Mouse (Mus musculus) layer of hippocampus, adult 18-20 months (tissue): ENCODE results near the gene Pacs1. TPM values are rescaled to one million over a fixed set of nuclear protein-coding genes. Genes with fewer than 3 reads are reported as not detected.
"Not testable (repeated sequence)": the region's sequence is repeated elsewhere in the genome, so short reads cannot be mapped to it uniquely, and the experiment has no call there.

ENCODE experiments used
- DNase-seq, 2 experiments: peaks; one replicate each; pipeline ENCODE4 v3.0.0; 2022; ENCODE audit warnings: low spot score in 2 of 2
- microRNA-seq, 2 experiments: library from miRNA; unstranded; fragments of <30 nt; microRNA quantifications; one replicate each; pipeline ENCODE4 v1.2.0; 2021
- total RNA-seq, 2 experiments: library from RNA; stranded (reverse); gene quantifications; 2 replicates each; pipeline ENCODE4 v1.2.3; 2021

The Pacs1 gene
- total RNA-seq, 2 experiments from 2014 or later = 52.1 to 52.5 TPM

GRCm38 (mm10) chr19:5098363-5099143 lies 174.4 kb downstream of the Pacs1 start, which contains the start of gene Cnih2:
Gene Cnih2 (minus strand): TSS chr19:5098521.
- peak; percentile 74 to 82 for DNase-seq

- no peak for DNase-seq
These were observed 175.2 kb downstream of the Pacs1 start for GRCm38 (mm10) chr19:5097521-5098362.

- peak; percentile 71 to 89 for DNase-seq
These were observed 176.9 kb downstream of the Pacs1 start for GRCm38 (mm10) chr19:5095887-5096474.

DNA sequence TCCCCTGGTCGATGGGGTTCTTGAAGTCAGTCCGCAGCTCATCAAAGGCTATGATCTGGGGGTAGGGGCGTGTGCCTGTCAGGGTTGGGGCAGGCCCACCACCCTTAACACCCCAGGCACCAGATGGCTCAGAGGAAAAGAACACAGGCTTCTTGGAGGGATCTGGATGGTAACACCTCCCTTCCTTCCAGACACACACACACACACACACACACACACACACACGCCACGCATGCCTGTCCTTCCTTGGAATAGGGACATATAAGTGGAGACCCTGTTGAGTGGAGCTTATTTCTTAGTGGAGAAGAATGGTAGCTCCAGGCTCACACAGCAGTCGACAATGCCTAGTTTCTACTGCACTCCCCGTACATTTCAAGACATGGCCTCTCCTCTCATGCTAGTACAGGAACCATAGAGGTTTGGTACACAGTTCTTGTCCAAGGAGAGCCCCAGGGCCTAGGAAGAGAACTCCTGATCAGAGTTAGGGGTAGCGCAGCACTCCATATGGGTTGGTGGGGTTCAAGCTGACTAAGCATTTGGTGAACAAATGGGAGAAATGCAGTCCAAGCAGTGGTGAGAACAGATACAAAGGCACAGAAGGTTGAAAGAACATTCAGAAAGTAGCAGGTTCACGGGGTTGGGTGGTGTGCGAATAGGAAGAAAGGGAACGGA lies 178.0 kb downstream of the Pacs1 start:
- DNase-seq = peak in 1 of 2 experiments; percentile 60

DNA sequence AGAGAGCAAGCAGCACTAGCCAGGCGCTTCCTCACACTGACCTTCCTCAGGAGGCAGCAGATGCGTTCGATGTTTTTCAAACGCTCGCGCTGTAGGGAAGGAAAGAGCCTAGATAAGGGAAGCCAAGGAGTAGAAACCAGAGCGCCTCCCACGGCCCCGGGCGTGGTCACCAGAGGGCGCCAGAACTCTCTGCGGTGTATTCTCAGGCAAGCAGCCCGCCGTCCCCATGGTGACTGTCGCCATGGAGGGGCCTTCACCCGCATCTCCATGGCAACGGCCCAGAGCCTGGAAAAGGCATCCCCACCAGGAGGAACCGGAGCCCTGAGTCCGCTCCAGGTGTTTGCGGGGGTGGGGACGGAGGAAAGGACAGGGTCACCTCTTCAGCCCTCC lies 178.7 kb downstream of the Pacs1 start:
- peak; percentile 95 to 99 for DNase-seq

DNA sequence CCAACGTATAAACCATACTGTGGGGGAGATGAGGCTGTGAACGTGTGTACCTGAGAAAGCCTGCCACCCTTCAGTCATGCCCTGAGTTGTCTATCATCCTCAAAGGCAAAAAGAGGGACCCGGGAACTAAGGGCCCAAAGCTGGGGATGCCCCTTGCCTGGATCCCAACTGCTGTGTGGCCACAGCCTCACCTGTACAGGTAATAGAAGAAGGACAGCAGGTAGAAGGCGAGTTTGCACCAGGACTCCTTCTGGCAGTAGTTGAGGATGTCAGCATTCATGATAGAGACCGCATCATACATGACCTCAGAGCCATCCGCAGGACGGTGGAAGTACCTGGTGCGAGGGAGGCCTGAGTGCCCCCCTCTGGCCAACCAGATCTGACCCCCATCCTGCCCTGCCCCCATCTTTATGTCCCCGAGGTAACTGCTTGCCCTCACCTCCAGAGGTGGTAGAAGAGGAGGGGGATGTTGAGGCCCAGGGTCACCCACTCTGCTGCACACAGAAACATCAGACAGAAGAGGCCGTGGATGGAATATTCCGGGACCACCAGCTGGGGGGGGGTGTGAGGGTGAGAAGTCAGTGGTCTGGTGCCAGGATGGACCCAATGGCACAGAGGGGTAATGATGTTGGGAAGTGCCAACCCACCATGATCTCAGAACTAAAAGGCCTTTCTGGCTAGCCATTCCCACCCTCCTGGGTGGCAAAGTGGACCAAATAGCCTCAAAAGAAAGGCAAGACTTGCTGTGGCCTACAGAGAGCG lies 179.3 kb downstream of the Pacs1 start:
- DNase-seq = no peak

- no peak for DNase-seq
These were observed 180.8 kb downstream of the Pacs1 start for GRCm38 (mm10) chr19:5092083-5092482.

GRCm38 (mm10) chr19:5089324-5089723 lies 183.6 kb downstream of the Pacs1 start:
- DNase-seq = no peak

DNA sequence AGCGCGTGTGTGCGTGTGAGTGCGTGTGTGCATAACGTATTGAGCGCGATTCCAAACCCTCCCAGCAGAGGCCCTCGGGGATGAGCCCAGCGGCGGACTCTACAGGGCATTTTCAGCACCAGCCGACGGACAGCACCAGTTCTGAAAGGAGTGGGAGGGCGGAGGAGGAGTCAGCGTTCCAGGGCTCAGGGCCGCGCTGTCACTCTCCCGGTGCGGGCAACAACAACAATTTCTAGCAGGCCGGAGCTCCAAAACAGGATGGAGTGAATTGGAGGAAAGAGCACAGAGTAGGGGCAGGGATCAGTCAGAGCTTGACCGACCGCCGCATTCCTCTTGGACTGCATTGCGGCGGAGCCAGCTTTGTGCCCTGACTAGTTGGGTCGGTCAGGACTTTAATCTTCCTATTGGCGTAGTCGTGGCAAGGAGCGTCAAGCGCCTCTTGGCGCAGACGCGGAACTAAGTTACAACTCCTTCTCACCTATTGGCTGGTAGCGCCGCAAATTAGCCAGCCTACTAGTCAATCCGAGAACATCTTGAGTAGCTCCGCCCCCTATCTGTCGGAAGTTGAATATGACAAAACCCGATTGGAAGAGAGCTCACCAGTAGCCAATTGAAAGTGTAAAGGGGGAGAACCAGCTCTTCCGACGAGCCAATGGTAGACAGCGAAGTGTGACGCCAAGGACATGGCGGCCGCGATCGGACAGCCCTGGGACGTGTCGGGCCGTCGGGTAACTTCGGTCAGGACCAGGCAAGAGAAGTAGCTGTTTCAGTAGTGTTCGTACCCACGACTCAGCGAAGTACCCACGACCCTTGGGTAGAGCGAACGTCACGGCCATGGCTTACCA lies 184.8 kb downstream of the Pacs1 start, which contains the start of gene Yif1a:
Gene Yif1a (plus strand): TSS at position 655 of the 845 bp plus-strand sequence.
- DNase-seq = peak; percentile 96 to 99

GRCm38 (mm10) chr19:5086533-5086932 lies 186.4 kb downstream of the Pacs1 start:
- DNase-seq = not testable (repeated sequence)

DNA sequence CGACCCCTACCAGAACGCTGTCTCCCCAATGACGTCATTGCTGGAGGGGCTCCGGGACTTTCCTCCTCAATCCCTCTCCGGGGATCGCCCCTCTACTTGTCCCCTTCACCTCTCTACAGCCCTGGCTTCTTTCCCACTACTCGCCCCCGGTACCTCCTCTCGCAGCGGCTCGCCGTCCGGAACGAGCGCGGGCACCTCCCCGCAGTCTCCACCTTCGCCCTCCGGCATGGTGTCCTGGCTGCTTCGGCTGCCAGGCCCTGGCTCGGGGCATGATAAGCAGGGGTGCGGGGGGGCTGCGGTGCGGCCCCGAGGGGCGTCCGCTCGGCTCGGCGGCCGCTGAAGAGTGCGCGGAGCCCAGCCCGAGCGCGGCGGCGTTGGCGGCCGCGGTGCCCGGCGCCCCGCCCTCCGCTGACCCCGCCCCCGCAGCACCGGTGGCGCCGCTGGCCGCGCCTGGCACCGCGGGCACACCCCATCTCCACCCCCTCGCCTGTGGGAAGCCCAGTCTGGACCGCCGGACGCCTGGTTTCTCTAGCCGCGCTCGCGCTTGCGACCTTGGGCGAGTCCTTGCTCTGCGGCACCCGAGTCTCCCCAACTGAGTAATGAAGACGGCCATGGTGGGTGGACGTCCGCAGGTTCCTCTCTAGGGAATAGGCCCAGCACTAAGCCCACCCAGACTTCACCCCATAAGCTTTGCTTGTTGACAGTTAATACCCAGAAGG lies 187.6 kb downstream of the Pacs1 start, which contains the start of gene Tmem151a:
Gene Tmem151a (minus strand): TSS at position 387 of the 719 bp plus-strand sequence.
- peak in 1 of 2 experiments; percentile 65 for DNase-seq

- no peak for DNase-seq
These were observed 188.1 kb downstream of the Pacs1 start for GRCm38 (mm10) chr19:5084834-5085144.

DNA sequence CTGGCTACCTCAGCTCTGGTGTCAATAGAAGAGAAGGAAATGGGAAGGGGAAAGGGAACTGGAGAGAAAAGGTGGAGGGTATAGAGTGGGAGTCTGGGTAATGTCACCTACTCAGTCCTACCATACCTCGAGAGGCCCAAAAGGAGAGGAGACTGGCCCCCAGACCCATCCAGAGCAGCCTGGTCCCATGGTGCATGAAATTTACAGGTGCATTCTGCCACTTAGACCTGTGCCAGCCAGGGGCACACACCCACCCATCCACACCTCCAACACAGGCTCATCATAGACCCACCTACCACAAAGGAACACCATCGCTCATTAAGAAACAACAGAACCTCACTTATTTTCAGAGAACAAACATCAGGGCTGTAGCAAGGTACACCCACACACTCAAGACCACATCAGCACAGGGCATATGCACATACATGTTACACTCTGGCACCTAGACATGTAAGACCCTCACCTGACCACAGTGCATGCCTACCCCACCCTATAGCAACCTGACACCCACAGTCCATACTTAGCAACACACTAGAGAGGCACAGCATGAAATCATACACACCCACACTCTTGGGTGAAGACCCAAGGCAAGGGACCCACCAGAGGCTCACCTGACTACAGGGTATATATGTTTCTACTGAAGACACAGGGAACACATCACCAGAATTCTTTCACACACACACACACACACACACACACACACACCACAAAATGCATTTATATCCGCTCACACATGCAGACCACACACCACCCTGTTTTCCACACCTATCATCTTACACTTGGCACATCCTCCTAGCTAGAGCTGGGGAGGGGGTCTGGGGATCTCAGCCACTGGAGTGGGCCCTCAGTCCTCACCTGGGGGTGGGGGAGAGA lies 188.7 kb downstream of the Pacs1 start:
- DNase-seq = peak in 1 of 2 experiments; percentile 25

Small RNAs within 50 kb of the gene (microRNA-seq; reads per million reads assigned to microRNA genes)
- 0 reads per million in 2 experiments for gene Gm27468

Other genes with a start within 250 kb of the Pacs1 start
- gene Slc29a2, start 249.3 kb downstream of the Pacs1 start, total RNA-seq = 10 to 100 TPM; 16.0 to 17.5 TPM
- 100 to 1,000 TPM; 114 to 120 TPM for gene B4gat1, start 234.3 kb downstream of the Pacs1 start, total RNA-seq
- 1 to 10 TPM; 6.2 to 6.7 TPM for gene AC124502.3, start 234.2 kb downstream of the Pacs1 start, total RNA-seq
- 10 to 100 TPM; 22.4 to 23.2 TPM for gene Brms1, start 231.8 kb downstream of the Pacs1 start, total RNA-seq
- gene Rin1, start 222.6 kb downstream of the Pacs1 start, total RNA-seq = 100 to 1,000 TPM; 106 to 107 TPM
- 1 to 10 TPM; 1.7 to 1.8 TPM for gene Cd248, start 205.0 kb downstream of the Pacs1 start, total RNA-seq
- gene Tmem151a, start 187.6 kb downstream of the Pacs1 start, total RNA-seq = 100 to 1,000 TPM; 124 to 128 TPM
- gene Yif1a, start 184.6 kb downstream of the Pacs1 start, total RNA-seq = 10 to 100 TPM; 21.6 to 24.0 TPM
- gene Cnih2, start 174.6 kb downstream of the Pacs1 start, total RNA-seq = 100 to 1,000 TPM; 595 to 617 TPM
- 100 to 1,000 TPM; 160 to 170 TPM for gene Rab1b, start 166.0 kb downstream of the Pacs1 start, total RNA-seq
- 100 to 1,000 TPM; 230 to 231 TPM for gene Klc2, start 154.6 kb downstream of the Pacs1 start, total RNA-seq
- 100 to 1,000 TPM; 215 to 219 TPM for gene Sf3b2, start 22.3 kb upstream of the Pacs1 start, total RNA-seq
- gene Gal3st3, start 25.2 kb upstream of the Pacs1 start, total RNA-seq = 100 to 1,000 TPM; 102 to 107 TPM
- gene Catsper1, start 62.6 kb upstream of the Pacs1 start, total RNA-seq = not detected
- gene Cst6, start 76.5 kb upstream of the Pacs1 start, total RNA-seq = 10 to 100 TPM in 1 of 2 experiments, 1 to 10 TPM in 1; 8.6 to 10.4 TPM
- 10 to 100 TPM; 20.2 to 22.0 TPM for gene Eif1ad, start 93.6 kb upstream of the Pacs1 start, total RNA-seq
- 10 to 100 TPM; 80.7 to 87.6 TPM for gene Banf1, start 94.0 kb upstream of the Pacs1 start, total RNA-seq
- 100 to 1,000 TPM in 1 of 2 experiments, 10 to 100 TPM in 1; 96.9 to 117 TPM for gene Sart1, start 115.6 kb upstream of the Pacs1 start, total RNA-seq
- under 1 TPM; 0.30 TPM for gene Tsga10ip, start 129.4 kb upstream of the Pacs1 start, total RNA-seq
- gene Drap1, start 151.9 kb upstream of the Pacs1 start, total RNA-seq = 100 to 1,000 TPM; 347 to 383 TPM
- gene AI837181, start 152.0 kb upstream of the Pacs1 start, total RNA-seq = 10 to 100 TPM; 74.7 to 75.3 TPM
- gene Fosl1, start 174.4 kb upstream of the Pacs1 start, total RNA-seq = not detected
- gene Ccdc85b, start 184.8 kb upstream of the Pacs1 start, total RNA-seq = 10 to 100 TPM; 36.5 to 37.0 TPM
- 10 to 100 TPM; 95.7 to 97.4 TPM for gene Fibp, start 187.5 kb upstream of the Pacs1 start, total RNA-seq
- gene Ctsw, start 195.4 kb upstream of the Pacs1 start, total RNA-seq = not detected
- gene Efemp2, start 200.8 kb upstream of the Pacs1 start, total RNA-seq = 10 to 100 TPM; 11.6 to 13.1 TPM
- gene Mus81, start 215.3 kb upstream of the Pacs1 start, total RNA-seq = 10 to 100 TPM; 28.3 to 28.4 TPM
- 1,000 to 10,000 TPM; 1,259 to 1,272 TPM for gene Cfl1, start 217.3 kb upstream of the Pacs1 start, total RNA-seq
- 1 to 10 TPM; 4.3 to 6.4 TPM for gene 1700020D05Rik, start 230.7 kb upstream of the Pacs1 start, total RNA-seq
- gene Snx32, start 237.4 kb upstream of the Pacs1 start, total RNA-seq = 10 to 100 TPM; 79.9 to 85.2 TPM